Mouse (Mus musculus): ENCODE measurements at regions not wholly inside any gene's neighbourhood (a gene's known extent, or its start where the extent isn't known, plus 50 kb on each side); places are given as distances from the start of the nearest gene placed in this dataset.
A peak's percentile ranks its signal among the peaks of the same experiment; 100 is the strongest.

DNA sequence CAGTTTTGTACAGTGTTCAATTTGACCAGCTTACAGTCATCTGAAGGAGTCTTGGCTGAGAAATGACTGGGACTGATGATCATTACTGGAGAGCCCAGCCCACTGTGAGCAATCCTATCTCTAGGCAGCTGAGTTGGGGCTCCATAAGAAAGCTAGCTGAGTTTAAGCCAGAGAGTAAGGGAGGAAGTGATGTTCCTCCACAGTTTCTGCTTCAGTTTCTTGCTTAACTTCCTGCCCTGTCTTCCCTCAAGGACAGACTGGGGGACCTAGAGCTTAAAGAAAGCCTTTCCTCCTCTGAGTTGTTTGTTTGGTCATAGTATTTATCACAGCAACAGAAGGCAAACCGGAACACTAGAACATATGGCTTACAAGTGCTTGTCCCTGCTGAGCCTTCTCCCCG, 70.8 kb upstream of the Med14 start:
- peak overlapping the region; percentile 16; the same call in 1 of the 2 replicates for H3K27ac ChIP-seq
- 19% methylated on average over 2 of the region's 2 CpGs for WGBS (ENCODE audit: missing documents)
- H3K79me2 ChIP-seq (ENCODE audit: inconsistent target), result no peaks in the 10 kb centered on the region
- H3K36me3 ChIP-seq (ENCODE audit: inconsistent target), result no peaks in the 10 kb centered on the region
- H3K4me3 ChIP-seq (ENCODE audit: inconsistent target), result no peak overlapping the region

- H3K36me3 ChIP-seq (ENCODE audit: inconsistent target), result no peaks in the 10 kb centered on the region
- no peaks in the 10 kb centered on the region for H3K79me2 ChIP-seq (ENCODE audit: inconsistent target)
- 72% methylated on average over 3 of the region's 3 CpGs for WGBS (ENCODE audit: missing documents)
- H3K27ac ChIP-seq, result no peak overlapping the region
- no peak overlapping the region for H3K4me3 ChIP-seq (ENCODE audit: inconsistent target)
These were observed 67.3 kb upstream of the Med14 start for GRCm38 (mm10) chrX:12829165-12829564.

DNA sequence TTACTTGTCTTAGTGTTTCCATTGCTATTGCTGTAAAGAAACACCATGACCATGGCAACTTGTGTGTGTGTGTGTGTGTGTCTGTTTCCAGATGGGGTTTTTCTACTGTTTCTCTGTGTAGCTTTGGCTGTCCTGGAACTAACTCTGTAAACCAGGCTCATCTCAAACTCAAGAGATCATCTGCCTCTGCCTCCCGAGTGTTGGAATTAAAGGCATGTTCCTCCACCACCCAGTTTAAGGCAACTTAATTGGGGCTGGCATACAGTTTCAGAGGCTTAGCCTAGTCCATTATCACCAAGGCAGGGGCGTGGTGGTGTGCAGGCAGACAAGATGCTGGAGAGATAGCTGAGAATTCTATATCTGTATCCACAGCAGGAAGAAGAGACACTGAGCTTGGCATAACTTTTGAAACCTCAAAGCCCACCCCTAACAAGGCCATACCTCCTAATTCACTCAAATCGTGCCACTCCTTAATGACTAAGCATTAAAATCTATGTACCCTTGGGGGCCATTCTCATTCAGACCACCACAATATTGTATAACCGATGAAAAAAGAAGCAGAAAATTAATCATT, 65.5 kb upstream of the Med14 start:
- H3K27ac ChIP-seq, result no peak overlapping the region
- H3K4me3 ChIP-seq (ENCODE audit: inconsistent target), result no peak overlapping the region
- WGBS (ENCODE audit: missing documents), result 77% methylated on average over 4 of the region's 4 CpGs
- no peaks in the 10 kb centered on the region for H3K36me3 ChIP-seq (ENCODE audit: inconsistent target)
- H3K79me2 ChIP-seq (ENCODE audit: inconsistent target), result no peaks in the 10 kb centered on the region

DNA sequence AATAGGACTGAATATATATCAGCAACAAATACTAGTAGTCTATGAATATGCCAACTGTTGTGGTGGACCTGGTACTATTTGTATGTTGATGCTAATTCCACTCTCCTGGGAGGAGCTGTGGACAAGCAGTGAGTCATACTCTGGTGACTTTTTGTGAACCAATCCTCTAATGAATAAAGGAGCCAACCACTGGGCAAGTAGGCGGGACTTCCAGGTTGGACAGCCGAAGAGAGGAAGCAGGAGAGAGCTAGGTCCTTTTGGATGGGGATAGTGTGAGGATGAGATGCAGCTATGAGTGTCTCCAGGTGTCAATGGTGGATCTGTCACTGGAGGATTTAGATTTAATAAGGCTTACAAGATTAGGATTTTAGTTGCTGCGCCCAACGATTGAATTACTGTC, 64.8 kb upstream of the Med14 start:
- 89% methylated on average over 4 of the region's 4 CpGs for WGBS (ENCODE audit: missing documents)
- Histone ChIP-seq H3K27ac (no peak overlapping the region), H3K79me2 (ENCODE audit: inconsistent target) (no peaks in the 10 kb centered on the region)

GRCm38 (mm10) chrX:12825262-12825661, 63.4 kb upstream of the Med14 start:
- H3K4me3 ChIP-seq (ENCODE audit: inconsistent target), result no peak overlapping the region
- no peaks in the 10 kb centered on the region for H3K36me3 ChIP-seq (ENCODE audit: inconsistent target)
- H3K27ac ChIP-seq, result no peak overlapping the region
- no peaks in the 10 kb centered on the region for H3K79me2 ChIP-seq (ENCODE audit: inconsistent target)
- WGBS (ENCODE audit: missing documents), result 93% methylated on average over 2 of the region's 2 CpGs

More for the DNA sequence above, 64.8 kb upstream of the Med14 start:
- no peaks in the 10 kb centered on the region for H3K36me3 ChIP-seq (ENCODE audit: inconsistent target)
- no peak overlapping the region for H3K4me3 ChIP-seq (ENCODE audit: inconsistent target)

- WGBS (ENCODE audit: missing documents), result 41% methylated on average over 5 of the region's 5 CpGs
- no peak overlapping the region for H3K4me3 ChIP-seq (ENCODE audit: inconsistent target)
- H3K79me2 ChIP-seq (ENCODE audit: inconsistent target), result no peaks in the 10 kb centered on the region
- H3K27ac ChIP-seq, result no peak overlapping the region
- H3K36me3 ChIP-seq (ENCODE audit: inconsistent target), result no peaks in the 10 kb centered on the region
These were observed 62.6 kb upstream of the Med14 start for GRCm38 (mm10) chrX:12824497-12824896.

DNA sequence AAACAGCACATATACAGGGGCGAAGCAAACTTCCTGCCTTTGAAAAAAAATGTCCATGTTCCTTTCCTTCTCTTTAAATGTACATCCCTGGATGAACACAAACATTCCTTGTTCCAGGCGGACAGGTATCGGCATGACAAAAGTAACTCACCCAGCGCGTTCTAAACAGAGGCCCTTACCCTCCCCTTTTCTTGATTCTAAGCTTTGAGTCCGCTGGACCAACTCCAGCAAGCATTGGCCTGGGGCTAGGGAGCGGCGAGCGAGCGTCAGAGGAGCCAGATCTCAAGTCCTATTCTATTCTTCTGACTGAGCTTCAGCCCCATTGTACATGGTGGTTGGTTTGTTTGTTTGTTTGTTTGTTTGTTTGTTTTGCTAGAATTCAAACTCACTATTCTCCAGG, 60.9 kb upstream of the Med14 start:
- H3K4me3 ChIP-seq (ENCODE audit: inconsistent target), result no peak overlapping the region
- 87% methylated on average over 10 of the region's 10 CpGs for WGBS (ENCODE audit: missing documents)
- no peak overlapping the region for H3K27ac ChIP-seq
- no peaks in the 10 kb centered on the region for H3K79me2 ChIP-seq (ENCODE audit: inconsistent target)
- no peaks in the 10 kb centered on the region for H3K36me3 ChIP-seq (ENCODE audit: inconsistent target)

DNA sequence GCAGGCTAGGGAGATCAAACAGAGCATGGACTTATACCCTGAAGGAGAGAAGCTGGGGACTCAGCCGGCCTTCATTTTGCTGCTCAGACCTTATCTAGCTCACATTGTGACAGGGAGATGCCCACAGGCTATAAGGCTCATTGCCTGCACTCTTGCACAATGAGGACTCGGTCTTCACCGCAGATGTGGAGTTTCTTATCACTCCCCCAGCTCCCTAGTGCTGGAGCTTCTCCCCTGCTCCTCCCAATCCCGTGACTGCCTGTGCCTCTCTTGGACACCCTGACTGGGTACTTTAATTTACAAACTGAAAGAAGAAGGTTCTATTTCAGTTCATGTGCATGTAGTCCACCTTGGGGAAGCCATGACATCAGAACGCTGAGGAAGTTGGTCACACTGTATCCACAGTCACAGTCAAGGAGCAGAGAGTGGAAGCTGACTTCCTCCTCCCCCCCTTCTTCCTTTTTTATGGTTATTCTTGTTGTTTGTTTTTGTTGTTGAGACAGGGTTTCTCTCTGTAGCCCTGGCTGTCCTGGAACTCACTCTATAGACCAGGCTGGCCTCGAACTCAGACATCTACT, 51.3 kb upstream of the Med14 start:
- no peaks in the 10 kb centered on the region for H3K79me2 ChIP-seq (ENCODE audit: inconsistent target)
- no peaks in the 10 kb centered on the region for H3K36me3 ChIP-seq (ENCODE audit: inconsistent target)
- peak overlapping the region; percentile 17 for H3K27ac ChIP-seq
- H3K4me3 ChIP-seq (ENCODE audit: inconsistent target), result no peak overlapping the region
- WGBS (ENCODE audit: missing documents), result 54% methylated on average over 6 of the region's 6 CpGs
